Mouse (Mus musculus) splenic B cell, adult 2 months (primary cell): ENCODE data around the gene Fyco1.

Source experiments
- DNase-seq: peaks from one replicate; pipeline ENCODE4 v3.0.0-alpha.2; 2011; ENCODE audit warnings: low read depth, low spot score
- H3K27me3 ChIP-seq: 2 replicates; pipeline ENCODE4 v1.6.1; 2012; ENCODE audit warnings: mild to moderate bottlenecking, low read length, moderate library complexity, mixed read lengths; ENCODE audit not compliant: control insufficient read depth, poor library complexity, insufficient read depth, severe bottlenecking
- H3K36me3 ChIP-seq: 2 replicates; pipeline ENCODE4 v1.6.1; 2012; ENCODE audit warnings: mild to moderate bottlenecking, low read length, moderate library complexity, mixed read lengths; ENCODE audit not compliant: control insufficient read depth, poor library complexity, insufficient read depth, severe bottlenecking

The Fyco1 gene

GRCm38 (mm10) chr9:123740799-123741198 is 110.9 kb downstream of the Fyco1 start:
- no peaks in the 10 kb centered on the region for H3K36me3 ChIP-seq
- no peaks in the 10 kb centered on the region for H3K27me3 ChIP-seq
- no peak for DNase-seq
